Mouse (Mus musculus): Measurements from ENCODE around the gene Ahctf1. TPM values are rescaled to one million over a fixed set of nuclear protein-coding genes. Genes with fewer than 3 reads are reported as not detected.

Gene Ahctf1
- polyA plus RNA-seq, 1 experiment from 2014 or later: 36.1 TPM

DNA sequence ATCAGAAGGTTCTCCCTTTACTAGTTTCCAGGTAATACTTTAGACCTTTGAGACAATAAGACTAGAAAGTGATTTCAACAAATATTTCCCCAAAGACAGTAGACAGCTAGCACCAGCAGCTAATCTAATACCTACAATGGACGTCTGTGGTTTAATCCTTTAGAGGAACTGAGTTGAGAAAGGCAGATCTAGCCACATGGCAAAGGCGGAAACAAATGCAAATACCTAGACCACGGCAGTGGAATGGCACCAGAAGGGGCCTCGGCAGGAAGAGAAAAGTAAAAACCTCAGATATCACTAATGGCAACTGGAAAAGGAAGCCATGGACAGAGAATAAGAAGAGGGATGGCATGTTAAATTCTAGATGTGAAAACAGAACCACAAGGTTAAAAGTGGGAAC is 16.2 kb downstream of the Ahctf1 start:
- Histone ChIP-seq H3K27me3 (ENCODE audit: low read depth, poor library complexity, severe bottlenecking) (no peaks in the 10 kb centered on the region), H3K36me3 (peaks cover 98% of the 10 kb centered on the region), H3K4me3 (no peak overlapping the region), H3K4me1 (no peaks in the 10 kb centered on the region), H3K27ac (no peak overlapping the region), H3K9me3 (replicated peaks) (no peaks in the 10 kb centered on the region)
- DNase-seq (ENCODE audit: low spot score): no peak
- 89% methylated on average over 4 of the region's 4 CpGs for WGBS

DNA sequence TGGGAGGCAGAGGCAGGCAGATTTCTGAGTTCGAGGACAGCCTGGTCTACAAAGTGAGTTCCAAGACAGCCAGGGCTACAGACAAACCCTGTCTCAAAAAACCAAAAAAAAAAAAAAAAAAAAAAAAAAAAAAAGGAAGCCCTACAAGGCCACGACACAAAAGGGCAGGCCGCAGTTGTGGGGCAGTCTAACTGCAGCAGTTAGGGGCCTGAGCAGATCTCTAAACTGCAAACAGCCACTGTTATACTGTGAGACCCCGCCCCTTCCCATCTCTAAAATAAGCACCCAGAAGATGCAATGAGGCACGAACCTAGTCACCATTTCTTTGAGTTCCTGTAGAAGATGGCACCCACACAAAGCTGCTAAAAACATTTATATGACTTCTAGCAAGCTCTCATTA is 18.0 kb downstream of the Ahctf1 start:
- H3K27ac ChIP-seq: no peak overlapping the region
- H3K27me3 ChIP-seq (ENCODE audit: low read depth, poor library complexity, severe bottlenecking): no peaks in the 10 kb centered on the region
- 92% methylated on average over 5 of the region's 5 CpGs for WGBS
- DNase-seq (ENCODE audit: low spot score): no peak
- peaks cover 98% of the 10 kb centered on the region for H3K36me3 ChIP-seq
- no peaks in the 10 kb centered on the region for H3K9me3 ChIP-seq (replicated peaks)
- no peak overlapping the region for H3K4me3 ChIP-seq
- H3K4me1 ChIP-seq: no peaks in the 10 kb centered on the region

DNA sequence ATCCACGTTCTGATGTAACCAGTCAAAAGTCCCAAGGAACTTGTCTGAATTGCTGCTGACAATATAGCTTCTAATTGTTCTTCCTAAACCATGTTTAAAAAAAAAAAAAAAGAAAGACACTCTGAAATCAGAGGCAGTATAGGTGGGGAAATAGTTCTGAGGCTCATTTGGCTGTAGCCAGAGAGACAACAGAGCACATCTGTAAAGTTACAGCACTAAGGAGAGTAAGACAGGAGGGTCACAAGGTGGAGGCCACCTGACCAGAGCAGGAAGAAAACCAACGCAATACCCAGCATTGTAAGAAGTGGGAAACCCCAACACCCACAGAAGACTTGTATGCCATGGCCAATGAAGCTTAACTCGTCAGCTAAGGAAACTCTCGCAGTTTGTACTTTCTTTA is 19.4 kb downstream of the Ahctf1 start:
- Histone ChIP-seq H3K27me3 (ENCODE audit: low read depth, poor library complexity, severe bottlenecking) (no peaks in the 10 kb centered on the region), H3K4me1 (no peaks in the 10 kb centered on the region), H3K36me3 (peaks cover 98% of the 10 kb centered on the region), H3K4me3 (no peak overlapping the region), H3K9me3 (replicated peaks) (no peaks in the 10 kb centered on the region), H3K27ac (no peak overlapping the region)
- DNase-seq (ENCODE audit: low spot score): no peak
- 90% methylated on average over 4 of the region's 4 CpGs for WGBS

DNA sequence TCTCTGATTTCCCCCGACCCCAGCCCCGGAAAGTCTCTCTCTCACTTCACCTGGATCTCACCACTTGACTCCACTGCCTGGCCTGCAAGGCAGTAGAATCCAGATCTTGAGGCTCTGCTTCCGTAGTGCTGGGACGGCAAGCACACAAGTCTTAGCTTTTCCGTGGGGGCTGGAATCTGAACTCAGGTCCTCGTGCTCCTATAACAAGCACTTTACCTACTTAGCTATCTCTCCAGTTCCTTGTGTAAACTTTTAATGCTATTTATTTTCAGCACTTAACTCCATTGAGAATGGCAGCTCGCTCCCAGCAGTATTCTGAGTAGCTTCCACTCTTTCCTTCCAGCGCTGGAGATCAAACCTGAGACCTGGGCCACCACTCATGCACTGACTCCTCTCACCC is 26.6 kb downstream of the Ahctf1 start:
- Histone ChIP-seq H3K27me3 (ENCODE audit: low read depth, poor library complexity, severe bottlenecking) (no peaks in the 10 kb centered on the region), H3K4me3 (no peak overlapping the region), H3K27ac (no peak overlapping the region), H3K4me1 (no peaks in the 10 kb centered on the region), H3K36me3 (peaks cover 100% of the 10 kb centered on the region), H3K9me3 (replicated peaks) (no peaks in the 10 kb centered on the region)
- no peak for DNase-seq (ENCODE audit: low spot score)
- 92% methylated on average over 8 of the region's 8 CpGs for WGBS

DNA sequence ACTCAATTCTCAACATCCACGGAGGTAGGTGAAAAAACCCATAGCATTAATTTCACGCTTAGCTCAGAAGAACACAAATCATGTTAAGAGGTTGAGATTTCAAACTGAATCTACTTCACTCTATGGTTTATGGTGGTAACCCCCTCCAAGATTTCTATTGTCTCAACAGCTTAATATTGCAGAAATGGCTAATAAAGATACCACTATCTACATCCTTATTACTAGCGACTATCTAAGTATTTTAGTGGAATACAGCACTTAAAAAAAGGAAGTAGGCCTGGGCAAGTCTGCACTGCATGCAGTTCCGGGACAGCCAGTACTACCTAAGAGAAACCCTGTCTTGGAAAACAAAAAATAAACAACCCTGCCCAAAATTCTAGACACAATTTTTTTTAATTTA is 42.9 kb downstream of the Ahctf1 start:
- H3K9me3 ChIP-seq (replicated peaks): no peaks in the 10 kb centered on the region
- H3K27me3 ChIP-seq (ENCODE audit: low read depth, poor library complexity, severe bottlenecking): no peaks in the 10 kb centered on the region
- 94% methylated on average over 4 of the region's 4 CpGs for WGBS
- peaks cover 100% of the 10 kb centered on the region for H3K36me3 ChIP-seq
- H3K4me1 ChIP-seq: no peaks in the 10 kb centered on the region
- H3K4me3 ChIP-seq: no peak overlapping the region
- no peak overlapping the region for H3K27ac ChIP-seq
- no peak for DNase-seq (ENCODE audit: low spot score)

DNA sequence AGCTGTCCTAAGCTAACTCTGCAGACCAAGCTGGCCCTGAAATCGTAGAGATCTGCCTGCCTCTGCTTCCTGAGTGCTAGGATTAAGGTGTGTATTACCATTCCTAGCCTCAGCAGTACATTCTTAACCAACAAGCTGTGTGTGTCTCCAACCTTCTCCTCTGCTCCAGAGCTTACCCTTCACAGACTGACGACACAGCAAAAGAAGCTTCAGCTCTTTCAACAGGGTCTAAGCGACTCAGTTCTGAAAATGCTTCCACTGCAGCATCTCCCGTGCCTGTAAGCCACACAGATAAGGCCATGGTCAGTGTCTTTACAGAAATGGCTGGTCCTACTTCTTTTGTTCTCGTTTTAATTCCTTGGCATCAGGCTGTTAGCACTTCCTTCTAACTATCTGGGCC is 43.4 kb downstream of the Ahctf1 start:
- peaks cover 100% of the 10 kb centered on the region for H3K36me3 ChIP-seq

DNA sequence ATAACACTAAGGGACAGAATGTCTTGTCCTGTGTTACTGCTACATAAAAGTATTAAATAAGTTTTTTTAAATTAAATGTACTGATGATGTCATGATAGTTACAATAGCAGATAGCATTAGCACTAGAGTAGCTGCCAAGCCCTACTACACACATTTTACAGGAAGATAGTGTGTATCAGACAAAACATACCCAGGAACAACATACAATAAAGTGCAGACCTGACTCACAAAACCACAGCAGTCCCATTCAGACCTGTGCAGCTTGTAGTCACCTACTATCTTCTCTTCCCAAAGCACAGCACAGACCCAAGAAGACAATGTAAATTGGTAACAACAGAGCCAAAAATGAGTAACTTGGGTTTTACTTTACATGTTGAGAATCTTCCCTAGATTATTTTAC is 47.0 kb downstream of the Ahctf1 start:
- H3K27me3 ChIP-seq (ENCODE audit: low read depth, poor library complexity, severe bottlenecking): no peaks in the 10 kb centered on the region
- H3K36me3 ChIP-seq: peaks cover 100% of the 10 kb centered on the region
- no peaks in the 10 kb centered on the region for H3K9me3 ChIP-seq (replicated peaks)
- no peaks in the 10 kb centered on the region for H3K4me1 ChIP-seq
- no peak overlapping the region for H3K4me3 ChIP-seq
- no peak overlapping the region for H3K27ac ChIP-seq
- no peak for DNase-seq (ENCODE audit: low spot score)

More for the DNA sequence above, 43.4 kb downstream of the Ahctf1 start:
- 95% methylated on average over 5 of the region's 5 CpGs for WGBS
- H3K4me3 ChIP-seq: no peak overlapping the region
- no peaks in the 10 kb centered on the region for H3K9me3 ChIP-seq (replicated peaks)
- H3K4me1 ChIP-seq: no peaks in the 10 kb centered on the region
- H3K27me3 ChIP-seq (ENCODE audit: low read depth, poor library complexity, severe bottlenecking): no peaks in the 10 kb centered on the region
- DNase-seq (ENCODE audit: low spot score): no peak
- H3K27ac ChIP-seq: no peak overlapping the region

DNA sequence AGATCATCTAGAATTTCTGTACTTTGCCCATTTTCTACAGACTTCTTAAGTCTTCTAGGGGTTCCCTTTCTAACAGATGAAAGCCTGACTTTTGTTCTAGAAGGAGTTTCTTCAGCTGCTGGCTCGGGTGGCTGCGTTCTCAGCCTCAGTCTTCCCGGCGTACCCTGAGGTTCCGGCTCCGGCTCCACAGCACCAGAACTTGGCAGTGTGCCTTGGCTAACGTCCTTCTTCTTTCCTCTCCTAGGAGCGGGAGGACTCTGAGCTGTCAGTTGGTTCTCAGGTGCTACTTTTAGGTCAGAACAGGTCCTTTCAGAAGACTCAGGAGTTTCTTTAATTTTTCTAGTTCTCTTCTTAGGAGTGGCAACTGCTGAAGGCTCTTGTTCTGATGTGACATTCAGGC is 50.5 kb downstream of the Ahctf1 start:
- H3K9me3 ChIP-seq (replicated peaks): no peaks in the 10 kb centered on the region
- no peak for DNase-seq (ENCODE audit: low spot score)
- no peak overlapping the region for H3K27ac ChIP-seq
- 97% methylated on average over 8 of the region's 8 CpGs for WGBS
- no peak overlapping the region for H3K4me3 ChIP-seq
- H3K4me1 ChIP-seq: no peaks in the 10 kb centered on the region
- peaks cover 100% of the 10 kb centered on the region for H3K36me3 ChIP-seq
- H3K27me3 ChIP-seq (ENCODE audit: low read depth, poor library complexity, severe bottlenecking): no peaks in the 10 kb centered on the region

DNA sequence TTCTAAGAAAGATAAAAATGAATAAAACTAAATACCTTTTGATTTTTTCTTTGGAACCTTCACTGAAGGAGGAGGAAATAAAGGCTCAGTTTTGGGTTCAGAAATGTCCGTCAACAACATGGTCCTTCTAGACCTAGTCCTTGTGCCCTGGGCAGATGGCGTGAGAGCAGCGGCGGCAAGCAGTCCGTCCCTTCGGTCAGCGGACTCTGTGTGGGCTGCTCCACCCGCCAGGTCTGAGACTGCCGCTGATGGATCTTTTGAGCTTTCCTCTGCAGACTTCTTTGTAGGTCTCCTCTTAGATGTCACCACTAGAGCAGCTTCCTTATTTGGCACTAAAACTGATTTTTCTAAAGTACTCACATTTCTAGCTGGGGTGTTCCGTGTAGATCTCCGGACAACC is 51.2 kb downstream of the Ahctf1 start:
- Histone ChIP-seq H3K9me3 (replicated peaks) (no peaks in the 10 kb centered on the region), H3K27ac (no peak overlapping the region), H3K4me1 (no peaks in the 10 kb centered on the region), H3K36me3 (peaks cover 100% of the 10 kb centered on the region), H3K27me3 (ENCODE audit: low read depth, poor library complexity, severe bottlenecking) (no peaks in the 10 kb centered on the region), H3K4me3 (no peak overlapping the region)
- 92% methylated on average over 11 of the region's 11 CpGs for WGBS
- DNase-seq (ENCODE audit: low spot score): no peak

DNA sequence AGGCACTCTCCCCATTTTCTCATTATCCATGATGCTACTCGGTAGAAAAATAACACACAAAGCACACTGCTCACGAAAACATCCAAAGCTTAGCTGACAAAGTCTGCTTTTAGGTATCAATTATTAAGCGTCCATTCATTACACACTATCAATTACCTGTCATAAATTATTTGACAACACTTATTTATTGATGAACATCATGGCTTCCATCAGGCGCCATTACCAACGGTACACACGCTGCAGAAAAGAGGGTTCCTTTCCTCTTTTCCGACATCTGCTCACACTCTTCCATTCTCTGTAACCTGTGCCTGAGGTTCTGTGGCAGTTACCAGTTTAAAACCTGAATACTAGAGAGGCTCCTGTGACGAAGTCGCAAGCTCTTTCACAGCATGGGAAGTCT is 58.3 kb downstream of the Ahctf1 start, which contains the start of gene Kif28:
Gene Kif28 (minus strand): TSS at position 101 of the 400 bp plus-strand sequence.
- no peaks in the 10 kb centered on the region for H3K27me3 ChIP-seq (ENCODE audit: low read depth, poor library complexity, severe bottlenecking)
- DNase-seq (ENCODE audit: low spot score): no peak
- WGBS: 92% methylated on average over 9 of the region's 9 CpGs
- no peak within 1 kb of the TSS for H3K27ac ChIP-seq
- no peak within 1 kb of the TSS for H3K4me3 ChIP-seq
- H3K9me3 ChIP-seq (replicated peaks): no peaks in the 10 kb centered on the region
- H3K36me3 ChIP-seq: peaks cover 66% of the 10 kb centered on the region
- no peaks in the 10 kb centered on the region for H3K4me1 ChIP-seq

DNA sequence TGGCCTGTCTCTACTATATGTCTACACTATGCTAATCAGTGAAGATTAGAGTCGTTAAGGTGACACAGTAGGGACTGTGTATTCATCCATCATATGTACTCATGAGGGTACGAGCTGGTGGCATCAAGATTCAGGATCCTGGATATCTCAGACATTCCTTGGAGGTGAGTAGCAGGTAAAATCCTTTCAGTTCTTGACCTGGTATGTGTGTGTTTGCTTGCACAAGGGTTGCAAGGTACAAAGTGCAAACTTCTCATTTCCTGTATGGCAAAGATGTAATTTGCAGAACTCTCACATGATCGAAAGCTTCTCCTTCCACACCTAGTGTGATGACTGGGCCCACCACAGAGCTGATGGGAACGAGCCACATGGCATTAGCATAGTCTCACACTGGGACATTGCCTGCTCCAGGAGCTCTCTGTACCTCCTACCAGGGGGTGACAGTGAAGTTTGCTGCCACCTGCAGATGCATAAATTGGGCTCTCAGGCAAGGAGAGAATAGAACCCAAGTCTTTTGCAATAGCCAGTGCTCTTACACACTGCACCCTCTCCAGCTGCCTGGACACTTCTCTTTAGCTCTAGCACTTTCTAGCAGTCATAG is 59.8 kb downstream of the Ahctf1 start:
- whole genome bisulfite sequencing: 84% methylated on average over 4 of the region's 4 CpGs
- H3K27ac ChIP-seq: no peak overlapping the region
- no peaks in the 10 kb centered on the region for H3K9me3 ChIP-seq (replicated peaks)
- H3K4me1 ChIP-seq: no peaks in the 10 kb centered on the region
- H3K27me3 ChIP-seq (ENCODE audit: low read depth, poor library complexity, severe bottlenecking): no peaks in the 10 kb centered on the region
- DNase-seq (ENCODE audit: low spot score): no peak
- peaks cover 51% of the 10 kb centered on the region for H3K36me3 ChIP-seq
- H3K4me3 ChIP-seq: no peak overlapping the region

DNA sequence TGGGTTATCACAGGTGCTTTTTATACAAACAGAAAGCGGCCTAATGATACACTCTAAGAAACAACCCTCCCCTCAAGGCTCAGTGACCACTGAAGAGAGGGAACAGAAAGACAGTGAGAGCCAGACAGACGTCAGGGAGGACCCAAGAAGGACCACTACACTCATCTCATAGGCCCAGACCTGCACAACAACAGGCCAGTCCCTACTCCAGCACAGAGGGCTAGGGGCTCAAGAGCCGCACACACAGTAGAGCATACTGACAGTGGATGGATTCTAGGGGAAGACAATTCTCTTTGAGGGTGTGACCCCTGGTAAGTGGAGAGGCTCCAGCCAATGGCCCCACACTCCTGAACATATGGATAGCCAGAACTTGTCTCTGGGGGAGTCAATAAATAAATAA is 67.0 kb downstream of the Ahctf1 start:
- Histone ChIP-seq H3K36me3 (no peaks in the 10 kb centered on the region), H3K27ac (no peak overlapping the region), H3K4me3 (no peak overlapping the region), H3K9me3 (replicated peaks) (no peaks in the 10 kb centered on the region), H3K27me3 (ENCODE audit: low read depth, poor library complexity, severe bottlenecking) (no peaks in the 10 kb centered on the region), H3K4me1 (no peaks in the 10 kb centered on the region)
- DNase-seq (ENCODE audit: low spot score): no peak
- WGBS: 80% methylated on average over 3 of the region's 3 CpGs

DNA sequence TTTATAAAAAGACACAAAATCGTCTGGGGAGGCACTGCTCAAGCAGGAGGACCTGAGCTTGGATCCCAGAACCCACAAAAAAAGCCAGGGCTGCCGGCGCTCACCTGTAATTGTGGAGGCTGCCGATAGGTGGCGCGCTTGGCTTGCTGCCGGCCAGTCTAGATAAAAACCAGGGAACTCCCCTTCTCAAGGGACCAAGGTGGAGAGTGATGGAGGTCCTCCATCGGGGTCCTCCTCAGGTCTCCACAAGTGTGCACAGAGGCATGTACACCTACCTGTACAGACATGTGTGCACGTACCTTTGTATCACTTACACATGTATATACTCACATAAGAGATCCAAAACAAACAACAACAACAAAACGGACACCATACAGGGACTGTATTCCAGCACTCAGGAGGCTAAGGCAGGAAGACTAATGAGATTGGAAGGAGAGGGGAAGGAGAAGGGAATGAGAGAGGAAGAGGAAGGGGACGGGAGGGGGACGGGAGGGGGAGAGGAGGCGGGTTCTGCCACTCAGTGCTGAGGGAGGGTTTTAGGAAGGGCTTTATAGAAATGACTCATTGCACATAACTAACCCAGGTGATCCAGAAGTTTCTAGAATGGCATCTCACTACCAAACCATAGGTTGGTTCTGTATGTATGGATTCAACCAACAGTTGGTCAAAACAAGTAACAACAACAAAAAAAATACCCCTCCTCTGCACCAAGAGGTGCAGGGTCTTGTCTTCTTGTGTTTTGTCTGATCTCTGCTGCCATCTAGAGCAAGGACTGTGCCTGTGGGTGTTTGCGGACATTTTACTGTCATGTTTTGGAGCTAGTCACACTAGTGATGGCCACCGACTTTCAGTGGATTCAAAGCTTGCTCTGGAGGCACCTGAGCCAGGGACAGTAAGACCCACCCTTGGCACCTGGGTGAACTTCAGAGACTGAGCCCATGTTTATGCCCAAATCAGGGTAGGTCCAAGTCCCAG is 68.7 kb downstream of the Ahctf1 start:
- H3K4me1 ChIP-seq: no peaks in the 10 kb centered on the region
- 41% methylated on average over 15 of the region's 15 CpGs for WGBS
- no peaks in the 10 kb centered on the region for H3K27me3 ChIP-seq (ENCODE audit: low read depth, poor library complexity, severe bottlenecking)
- no peaks in the 10 kb centered on the region for H3K36me3 ChIP-seq
- H3K4me3 ChIP-seq: no peak overlapping the region
- H3K9me3 ChIP-seq (replicated peaks): no peaks in the 10 kb centered on the region
- DNase-seq (ENCODE audit: low spot score): peak; percentile 79
- no peak overlapping the region for H3K27ac ChIP-seq
